Mouse (Mus musculus) neutrophil, adult 5-6 weeks (primary cell): ENCODE data around the gene Ttll5. TPM values are rescaled to one million over a fixed set of nuclear protein-coding genes. Genes with fewer than 3 reads are reported as not detected.
A peak's percentile ranks its signal among the peaks of the same experiment; 100 is the strongest.

Source experiments
- ATAC-seq: fragments of 151-379, 151-347 bp; 2 replicates; pipeline ENCODE4 v1.8.0; 2017; ENCODE audit warnings: mild to moderate bottlenecking, moderate TSS enrichment; ENCODE audit not compliant: insufficient number of reproducible peaks, poor library complexity, low FRiP score, severe bottlenecking; ENCODE audit errors: extremely low read depth
- total RNA-seq: library from RNA; stranded (forward); fragments of 200-1000 nt; gene quantifications from 2 replicates; pipeline ENCODE4 v1.2.3, GENCODE M21; 2017

The Ttll5 gene
- total RNA-seq, 1 experiment from 2014 or later: 28.7 TPM

GRCm38 (mm10) chr12:86103852-86104251 is 279.4 kb downstream of the Ttll5 start:
- ATAC-seq: no peak

- no peak for ATAC-seq
Measured at GRCm38 (mm10) chr12:86104297-86104696, 279.8 kb downstream of the Ttll5 start.

- no peak for ATAC-seq
Measured at GRCm38 (mm10) chr12:86105546-86105945, 281.1 kb downstream of the Ttll5 start.

- no peak for ATAC-seq
Measured at GRCm38 (mm10) chr12:86106086-86106485, 281.6 kb downstream of the Ttll5 start.

GRCm38 (mm10) chr12:86107645-86108044 is 283.2 kb downstream of the Ttll5 start:
- ATAC-seq: no peak

- peak; percentile 73 for ATAC-seq
Measured at GRCm38 (mm10) chr12:86109531-86109930, 285.1 kb downstream of the Ttll5 start.

GRCm38 (mm10) chr12:86110637-86111036 is 286.2 kb downstream of the Ttll5 start:
- no peak for ATAC-seq

Other genes with a start within 250 kb of the Ttll5 start
- gene Jdp2, start 225.6 kb upstream of the Ttll5 start, total RNA-seq: 63.4 and 67.7 TPM in 2 replicates
- 48.5 and 55.7 TPM in 2 replicates for gene Batf, start 138.0 kb upstream of the Ttll5 start, total RNA-seq
- gene Flvcr2, start 78.1 kb upstream of the Ttll5 start, total RNA-seq: not detected in 2 replicates
- gene Erg28, start 109 bp upstream of the Ttll5 start, total RNA-seq: 22.7 and 25.4 TPM in 2 replicates